Mouse (Mus musculus) spleen, adult 2 months (tissue): ENCODE measurements around the gene Stk40. TPM values are rescaled to one million over a fixed set of nuclear protein-coding genes. Genes with fewer than 3 reads are reported as not detected.

ENCODE experiments used
- DNase-seq, 2 experiments: peaks; one replicate each; pipeline versions ENCODE4 v3.0.0 to v3.0.0-alpha.2; 2012 to 2021; ENCODE audit warnings: low spot score in 2 of 2, low read depth in 1 of 2
- H3K27ac ChIP-seq: fragments of 200-500 bp; 2 replicates; pipeline ENCODE4 v1.5.1; 2012; ENCODE audit warnings: low read length, inconsistent platforms; ENCODE audit not compliant: insufficient read depth
- H3K27me3 ChIP-seq: fragments of 200-500 bp; 2 replicates; pipeline ENCODE4 v1.6.1; 2012; ENCODE audit warnings: mild to moderate bottlenecking, moderate library complexity, low read length, inconsistent platforms; ENCODE audit not compliant: control insufficient read depth, insufficient read depth
- H3K36me3 ChIP-seq: fragments of 200-500 bp; 2 replicates; pipeline ENCODE4 v1.6.1; 2012; ENCODE audit warnings: mild to moderate bottlenecking, low read length, inconsistent platforms; ENCODE audit not compliant: control insufficient read depth, insufficient read depth
- H3K4me1 ChIP-seq: fragments of 200-500 bp; 2 replicates; pipeline ENCODE4 v1.6.1; 2011; ENCODE audit warnings: inconsistent platforms; ENCODE audit not compliant: control insufficient read depth, insufficient read depth, insufficient read length
- H3K4me3 ChIP-seq: fragments of 200-500 bp; 2 replicates; pipeline ENCODE4 v1.5.1; 2011; ENCODE audit warnings: mild to moderate bottlenecking, inconsistent platforms; ENCODE audit not compliant: insufficient read depth, insufficient read length; ENCODE audit errors: extremely low read depth
- CTCF ChIP-seq: fragments of 200-500 bp; IDR thresholded peaks from 2 replicates; pipeline ENCODE4 v1.5.1; 2011; ENCODE audit warnings: mild to moderate bottlenecking, inconsistent platforms; ENCODE audit not compliant: insufficient read depth, insufficient read length, insufficient replicate concordance; ENCODE audit errors: extremely low read depth
- POLR2A ChIP-seq: fragments of 200-500 bp; IDR thresholded peaks from 2 replicates; pipeline ENCODE4 v1.6.1; 2011; ENCODE audit warnings: low read depth, low read length, inconsistent platforms
- WGBS: fragments of 180-500 bp; shearing (Covaris S2); methylation state at CpG from one replicate; pipeline ENCODE4 v1.1.7; 2018; 5-methylcytosine and 5-hydroxymethylcytosine counted together
- polyA plus RNA-seq: library from polyadenylated mRNA; depleted of rRNA; stranded (reverse); fragments of >200 nt; gene quantifications from 2 replicates; pipeline ENCODE4 v1.2.3, GENCODE M21; 2012; rRNA removed

The Stk40 gene
- polyA plus RNA-seq, 1 experiment = 19.4 TPM

DNA sequence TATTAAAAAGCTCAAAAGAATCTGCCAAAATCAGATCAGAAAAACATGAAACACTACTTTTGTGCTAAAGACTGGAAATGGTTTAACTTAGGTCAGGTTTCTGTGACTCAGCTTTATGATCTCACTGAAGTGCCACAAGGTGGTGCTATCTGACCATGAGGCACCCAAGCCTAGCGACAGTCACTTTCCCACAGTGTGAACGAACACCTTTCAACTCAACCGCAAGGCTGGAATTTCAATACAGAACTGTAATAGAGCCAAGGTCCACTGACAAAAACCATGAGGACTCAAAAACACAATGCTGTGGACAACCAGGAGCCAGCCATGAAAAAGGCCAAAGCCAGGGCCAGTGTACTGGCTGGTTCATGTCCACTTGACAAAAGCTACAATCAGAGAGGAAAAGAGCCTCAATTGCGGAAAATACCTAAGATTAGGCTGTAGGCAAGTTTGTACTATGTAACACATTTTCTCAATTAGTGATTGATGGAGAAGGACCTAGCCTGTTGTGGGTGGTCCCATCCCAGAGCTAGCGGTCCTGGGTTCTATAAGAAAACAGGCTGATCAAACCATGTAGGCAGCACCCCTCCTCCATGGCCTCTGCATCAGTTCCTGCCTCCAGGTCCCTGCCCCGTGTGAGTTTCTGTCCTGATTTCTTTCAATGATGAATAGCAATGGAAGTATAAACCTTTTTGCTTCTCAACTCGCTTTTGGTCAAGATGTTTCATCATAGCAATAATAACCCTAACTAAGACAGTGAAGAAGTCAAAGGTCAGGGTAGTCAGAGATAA, 77.6 kb downstream of the Stk40 start:
- Histone ChIP-seq H3K4me3 (no peak overlapping the region), H3K4me1 (no peaks in the 10 kb centered on the region), H3K27ac (no peak overlapping the region), H3K36me3 (peaks cover 27% of the 10 kb centered on the region), H3K27me3 (no peaks in the 10 kb centered on the region)
- DNase-seq = peak in 1 of 2 experiments; percentile 43
- WGBS = 66% methylated on average over 7 of the region's 7 CpGs
- no peak for TF ChIP-seq POLR2A
- peak; percentile 71; the same call in 1 of the 2 replicates for TF ChIP-seq CTCF

DNA sequence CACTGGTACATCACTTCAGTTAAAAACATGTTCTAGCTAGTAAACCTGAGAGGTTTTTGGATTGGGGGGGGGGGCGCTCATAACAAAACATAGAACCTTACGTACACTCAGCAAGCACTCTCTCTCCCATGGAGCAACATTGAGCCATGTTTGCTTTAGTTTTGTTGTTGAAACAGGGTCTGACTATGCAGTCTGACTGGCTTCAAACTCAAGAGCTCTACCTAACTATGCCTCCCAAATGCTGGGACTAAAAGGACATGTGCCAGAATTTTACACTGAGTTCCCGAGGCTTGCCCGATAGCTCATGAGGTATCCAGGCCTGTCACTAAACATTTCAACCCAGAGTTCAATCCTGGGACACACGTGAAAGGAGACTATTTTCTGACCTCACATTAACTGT, 79.3 kb downstream of the Stk40 start:
- TF ChIP-seq POLR2A (no peak), CTCF (no peak)
- WGBS = 93% methylated on average over 5 of the region's 5 CpGs
- Histone ChIP-seq H3K36me3 (peaks cover 15% of the 10 kb centered on the region), H3K27ac (no peak overlapping the region), H3K27me3 (no peaks in the 10 kb centered on the region), H3K4me3 (no peak overlapping the region), H3K4me1 (no peaks in the 10 kb centered on the region)
- no peak for DNase-seq

DNA sequence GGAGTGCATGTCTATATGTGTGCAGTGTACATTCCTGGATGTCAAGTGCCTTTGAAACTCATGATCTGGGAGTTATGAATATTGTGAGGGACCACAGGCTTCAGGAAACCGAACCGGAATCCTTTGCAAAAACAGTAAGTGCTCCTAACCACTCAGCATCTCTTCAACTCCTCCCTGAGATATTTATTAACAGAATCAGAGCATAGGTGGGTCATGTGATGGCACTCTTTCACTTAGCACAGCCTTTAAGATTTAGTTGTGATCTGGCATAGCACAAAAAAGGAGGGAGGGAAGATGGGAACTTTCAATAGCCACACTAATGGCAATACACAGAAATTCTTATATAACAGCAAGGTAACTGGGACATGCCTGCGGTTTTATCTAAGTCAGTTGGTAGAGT, 83.3 kb downstream of the Stk40 start:
- TF ChIP-seq CTCF = no peak
- TF ChIP-seq POLR2A = no peak
- Histone ChIP-seq H3K27me3 (no peaks in the 10 kb centered on the region), H3K4me3 (no peak overlapping the region), H3K27ac (no peak overlapping the region), H3K36me3 (peaks cover 12% of the 10 kb centered on the region), H3K4me1 (no peaks in the 10 kb centered on the region)
- DNase-seq = no peak
- WGBS = 95% methylated on average over 3 of the region's 3 CpGs

Other genes with a start within 250 kb of the Stk40 start
- gene Csf3r, start 79.4 kb upstream of the Stk40 start, polyA plus RNA-seq = 40.2 and 58.7 TPM in 2 replicates
- 33.6 and 66.2 TPM in 2 replicates for gene Mrps15, start 57.0 kb upstream of the Stk40 start, polyA plus RNA-seq
- 0.35 and 0.46 TPM in 2 replicates for gene Oscp1, start 45.4 kb upstream of the Stk40 start, polyA plus RNA-seq
- 22.2 and 25.7 TPM in 2 replicates for gene Lsm10, start 7.3 kb upstream of the Stk40 start, polyA plus RNA-seq
- 57.5 and 89.5 TPM in 2 replicates for gene Eva1b, start 43.8 kb downstream of the Stk40 start, polyA plus RNA-seq
- 0.34 and 0.54 TPM in 2 replicates for gene Sh3d21, start 59.5 kb downstream of the Stk40 start, polyA plus RNA-seq
- gene Thrap3, start 98.8 kb downstream of the Stk40 start, polyA plus RNA-seq = 51.1 and 53.0 TPM in 2 replicates
- 46.3 and 60.2 TPM in 2 replicates for gene Map7d1, start 152.4 kb downstream of the Stk40 start, polyA plus RNA-seq
- 23.6 and 25.7 TPM in 2 replicates for gene Trappc3, start 158.4 kb downstream of the Stk40 start, polyA plus RNA-seq
- 3.2 and 3.7 TPM in 2 replicates for gene Col8a2, start 182.8 kb downstream of the Stk40 start, polyA plus RNA-seq
- 44.3 and 65.3 TPM in 2 replicates for gene Adprhl2, start 217.7 kb downstream of the Stk40 start, polyA plus RNA-seq
- gene Tekt2, start 221.7 kb downstream of the Stk40 start, polyA plus RNA-seq = 1.7 and 2.0 TPM in 2 replicates